Mouse (Mus musculus): ENCODE results near the gene Fcrla. TPM values are rescaled to one million over a fixed set of nuclear protein-coding genes. Genes with fewer than 3 reads are reported as not detected.

The Fcrla gene
- polyA plus RNA-seq, 1 experiment from 2014 or later, result not detected

DNA sequence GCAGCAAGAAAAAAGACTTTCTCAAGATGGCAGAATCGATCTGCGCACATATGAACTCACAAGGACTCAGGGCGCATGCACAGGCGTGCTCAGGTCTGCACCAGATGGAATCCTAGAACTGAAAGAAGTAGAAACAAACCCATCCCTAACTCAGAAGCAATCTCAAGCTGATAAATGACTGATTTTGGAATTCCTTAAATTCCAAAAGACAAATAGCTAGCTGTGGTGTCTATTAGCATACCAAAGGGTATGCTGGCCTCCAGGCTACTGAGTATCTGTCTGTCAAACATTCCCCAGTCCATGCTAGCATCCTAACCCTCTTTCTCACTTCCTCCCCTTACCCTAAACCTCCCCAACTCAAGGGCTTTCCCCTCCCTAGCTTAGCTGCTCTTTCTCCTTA lies 38.1 kb downstream of the Fcrla start:
- ATAC-seq (ENCODE audit: low FRiP score), result no peak

DNA sequence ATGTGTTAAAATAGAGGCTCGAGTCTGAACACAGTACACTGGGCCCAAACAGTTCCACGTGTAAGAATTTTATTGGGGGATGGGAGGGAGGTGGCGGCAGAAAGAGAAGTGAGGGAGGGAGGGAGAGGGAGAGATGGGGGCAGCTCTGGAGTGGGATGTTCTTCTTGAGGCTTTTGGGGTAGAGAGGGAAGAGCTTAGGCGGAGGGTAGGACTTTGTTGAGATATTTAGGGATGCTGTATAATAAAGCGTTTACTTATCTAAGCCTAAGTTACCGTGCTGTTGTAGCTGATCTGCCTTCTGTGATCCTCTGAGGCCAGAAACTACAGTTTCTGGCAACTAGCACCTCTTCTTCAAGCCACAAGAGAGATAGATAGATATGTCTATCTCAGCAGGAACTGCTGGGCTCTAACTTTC lies 41.3 kb downstream of the Fcrla start:
- Histone ChIP-seq H3K27ac (ENCODE audit: low read depth, low read length) (no peak overlapping the region), H3K9ac (ENCODE audit: low read depth, low read length) (no peak overlapping the region), H3K4me3 (ENCODE audit: low read depth, low read length) (no peak overlapping the region), H3K27me3 (ENCODE audit: control insufficient read depth, insufficient read depth, low read length) (no peaks in the 10 kb centered on the region), H3K4me1 (replicated peaks; ENCODE audit: control insufficient read depth, insufficient read depth, low read length) (no peaks in the 10 kb centered on the region), H3K4me2 (replicated peaks; ENCODE audit: low read depth, low read length) (no peak overlapping the region), H3K36me3 (ENCODE audit: control insufficient read depth, insufficient read depth, low read length) (no peaks in the 10 kb centered on the region), H3K9me3 (ENCODE audit: control insufficient read depth, low read length) (no peaks in the 10 kb centered on the region)
- DNase-seq (ENCODE audit: low spot score), result no peak
- no peak for ATAC-seq (ENCODE audit: low FRiP score)
- 62% methylated on average over 6 of the region's 6 CpGs for WGBS

More for the DNA sequence above, 38.1 kb downstream of the Fcrla start:
- H3K36me3 ChIP-seq (ENCODE audit: control insufficient read depth, insufficient read depth, low read length), result no peaks in the 10 kb centered on the region
- H3K27me3 ChIP-seq (ENCODE audit: control insufficient read depth, insufficient read depth, low read length), result no peaks in the 10 kb centered on the region
- H3K9ac ChIP-seq (ENCODE audit: low read depth, low read length), result no peak overlapping the region
- WGBS, result 62% methylated on average over 4 of the region's 4 CpGs
- no peak overlapping the region for H3K4me3 ChIP-seq (ENCODE audit: low read depth, low read length)
- no peaks in the 10 kb centered on the region for H3K9me3 ChIP-seq (ENCODE audit: control insufficient read depth, low read length)
- H3K4me1 ChIP-seq (replicated peaks; ENCODE audit: control insufficient read depth, insufficient read depth, low read length), result no peaks in the 10 kb centered on the region
- H3K4me2 ChIP-seq (replicated peaks; ENCODE audit: low read depth, low read length), result no peak overlapping the region
- DNase-seq (ENCODE audit: low spot score), result no peak
- H3K27ac ChIP-seq (ENCODE audit: low read depth, low read length), result no peak overlapping the region

DNA sequence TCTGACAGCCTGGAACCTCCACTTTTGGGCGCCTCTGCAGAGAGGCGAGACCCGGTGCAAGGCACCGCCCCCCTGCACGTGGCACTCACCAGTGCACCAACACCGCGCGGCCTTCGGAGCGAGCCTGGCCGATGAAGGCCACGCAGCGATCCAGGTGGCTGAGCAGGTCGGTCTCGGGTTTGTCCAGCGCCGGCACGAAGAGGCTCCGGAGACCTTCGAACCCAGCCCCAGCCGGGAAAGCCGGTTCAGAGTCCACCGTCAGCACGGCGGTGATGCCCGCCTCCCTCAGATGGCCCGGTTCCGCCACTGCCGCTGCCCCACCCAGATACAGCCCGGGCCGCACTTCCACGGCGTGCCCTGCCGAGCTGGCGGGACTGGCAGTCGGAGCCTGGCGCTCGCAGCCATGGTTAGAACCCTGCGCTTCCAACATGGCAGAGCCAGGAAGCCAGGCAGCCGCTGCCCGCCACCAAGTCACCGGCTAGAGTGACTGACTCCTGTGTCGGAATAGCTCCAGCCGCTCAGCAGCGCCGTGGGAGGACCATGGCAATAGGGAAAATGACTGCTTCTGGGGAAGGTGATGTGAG lies 42.3 kb downstream of the Fcrla start, which contains the start of the genes Gm26620 and Dusp12:
Gm26620 (plus strand) TSS at position 88 of the 584 bp plus-strand sequence.
Dusp12 (minus strand) TSS at position 563 of the 584 bp plus-strand sequence.
- Histone ChIP-seq H3K9ac (ENCODE audit: low read depth, low read length) (peak within 1 kb of the TSS; percentile 87), H3K27me3 (ENCODE audit: control insufficient read depth, insufficient read depth, low read length) (no peaks in the 10 kb centered on the region), H3K4me2 (replicated peaks; ENCODE audit: low read depth, low read length) (peak within 1 kb of the TSS; percentile 77), H3K27ac (ENCODE audit: low read depth, low read length) (peak within 1 kb of the TSS; percentile 70), H3K4me1 (replicated peaks; ENCODE audit: control insufficient read depth, insufficient read depth, low read length) (no peaks in the 10 kb centered on the region), H3K9me3 (ENCODE audit: control insufficient read depth, low read length) (no peaks in the 10 kb centered on the region), H3K4me3 (ENCODE audit: low read depth, low read length) (peak within 1 kb of the TSS; percentile 96), H3K36me3 (ENCODE audit: control insufficient read depth, insufficient read depth, low read length) (no peaks in the 10 kb centered on the region)
- peak; percentile 90 for ATAC-seq (ENCODE audit: low FRiP score)
- WGBS, result under 1% methylated on average over 37 of the region's 46 CpGs
- peak; percentile 89 for DNase-seq (ENCODE audit: low spot score)

DNA sequence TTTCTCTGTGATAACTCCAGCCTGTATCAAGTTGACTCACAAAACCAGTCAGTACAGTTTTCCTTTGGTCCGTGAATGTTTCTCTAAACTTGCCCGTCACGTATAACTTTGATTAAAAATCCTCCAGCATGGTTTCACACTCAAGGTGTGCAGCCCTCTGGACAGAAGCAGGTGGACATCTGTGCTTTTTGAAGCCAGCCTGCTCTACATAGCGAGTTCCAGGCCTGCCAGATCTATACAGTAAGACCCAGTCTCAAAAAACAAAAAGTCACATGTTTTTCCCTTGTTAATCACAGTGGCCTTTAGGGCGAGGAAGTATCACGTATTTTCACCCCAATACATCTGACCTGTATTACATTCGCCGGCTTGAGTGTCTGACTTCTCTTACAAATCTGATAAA lies 43.0 kb downstream of the Fcrla start:
- no peak for DNase-seq (ENCODE audit: low spot score)
- Histone ChIP-seq H3K9me3 (ENCODE audit: control insufficient read depth, low read length) (no peaks in the 10 kb centered on the region), H3K9ac (ENCODE audit: low read depth, low read length) (peak overlapping the region; percentile 87; the same call in 1 of the 2 replicates), H3K4me1 (replicated peaks; ENCODE audit: control insufficient read depth, insufficient read depth, low read length) (no peaks in the 10 kb centered on the region), H3K36me3 (ENCODE audit: control insufficient read depth, insufficient read depth, low read length) (no peaks in the 10 kb centered on the region), H3K27me3 (ENCODE audit: control insufficient read depth, insufficient read depth, low read length) (no peaks in the 10 kb centered on the region), H3K4me3 (ENCODE audit: low read depth, low read length) (peak overlapping the region; percentile 96), H3K27ac (ENCODE audit: low read depth, low read length) (0 out of 2 replicates have a peak overlapping the region, but pooled peaks have one; percentile 70), H3K4me2 (replicated peaks; ENCODE audit: low read depth, low read length) (peak overlapping the region; percentile 77)
- peak; percentile 26; the same call in 1 of the 2 replicates for ATAC-seq (ENCODE audit: low FRiP score)
- 31% methylated on average over 8 of the region's 8 CpGs for WGBS

DNA sequence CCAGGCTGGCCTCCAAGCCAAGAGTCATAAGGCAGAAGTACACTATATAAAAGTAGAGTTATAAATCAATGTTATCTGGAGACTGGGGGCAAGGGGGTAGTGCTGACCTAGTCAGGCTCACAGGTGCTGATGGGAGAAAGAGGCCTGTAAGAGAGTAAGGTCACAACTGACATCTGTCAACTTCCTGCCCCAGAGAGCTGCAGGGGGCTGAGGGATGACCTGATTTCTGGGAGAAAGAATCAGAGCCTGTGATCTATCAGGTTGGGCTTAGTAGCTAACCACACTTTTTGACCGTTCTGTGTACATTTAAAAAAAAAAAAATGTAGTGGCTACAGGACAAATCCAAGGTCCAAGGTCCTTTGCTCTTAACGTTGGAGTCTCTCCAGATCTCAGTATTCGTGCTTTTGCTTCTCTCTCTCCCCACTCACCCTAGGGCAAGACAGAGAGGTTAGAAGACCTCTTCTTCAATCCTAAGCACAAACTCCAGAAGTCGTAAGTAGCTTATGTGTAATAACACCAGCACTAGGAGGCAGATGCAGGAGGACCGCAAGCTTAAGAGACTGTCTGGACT lies 44.4 kb downstream of the Fcrla start:
- Histone ChIP-seq H3K4me3 (ENCODE audit: low read depth, low read length) (no peak overlapping the region), H3K4me1 (replicated peaks; ENCODE audit: control insufficient read depth, insufficient read depth, low read length) (no peaks in the 10 kb centered on the region), H3K36me3 (ENCODE audit: control insufficient read depth, insufficient read depth, low read length) (no peaks in the 10 kb centered on the region), H3K9me3 (ENCODE audit: control insufficient read depth, low read length) (no peaks in the 10 kb centered on the region), H3K9ac (ENCODE audit: low read depth, low read length) (no peak overlapping the region), H3K4me2 (replicated peaks; ENCODE audit: low read depth, low read length) (no peak overlapping the region), H3K27me3 (ENCODE audit: control insufficient read depth, insufficient read depth, low read length) (no peaks in the 10 kb centered on the region), H3K27ac (ENCODE audit: low read depth, low read length) (no peak overlapping the region)
- DNase-seq (ENCODE audit: low spot score) (no peak), ATAC-seq (ENCODE audit: low FRiP score) (no peak)
- 85% methylated on average over 5 of the region's 5 CpGs for WGBS

DNA sequence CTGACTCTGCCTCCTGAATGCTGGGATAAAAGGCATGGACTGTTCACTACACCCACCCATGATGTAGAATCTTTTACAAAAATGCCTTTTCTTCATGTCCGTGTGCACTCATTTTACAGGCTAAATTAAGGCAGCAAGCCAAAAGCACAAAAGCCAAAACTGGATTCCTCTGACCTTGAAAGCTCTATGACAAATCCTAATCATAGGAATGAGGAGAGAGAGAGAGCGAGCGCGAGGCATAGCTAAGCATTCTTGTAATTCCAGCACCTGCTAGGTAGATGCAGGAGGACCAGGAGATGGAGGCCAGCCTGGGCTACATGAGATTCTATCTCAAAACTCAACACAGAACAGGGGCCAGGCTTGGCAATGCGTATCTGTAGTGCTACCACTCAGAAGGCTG lies 50.5 kb downstream of the Fcrla start:
- no peak for ATAC-seq (ENCODE audit: low FRiP score)
- H3K36me3 ChIP-seq (ENCODE audit: control insufficient read depth, insufficient read depth, low read length), result no peaks in the 10 kb centered on the region
- H3K4me3 ChIP-seq (ENCODE audit: low read depth, low read length), result no peak overlapping the region
- H3K4me2 ChIP-seq (replicated peaks; ENCODE audit: low read depth, low read length), result no peak overlapping the region
- no peaks in the 10 kb centered on the region for H3K4me1 ChIP-seq (replicated peaks; ENCODE audit: control insufficient read depth, insufficient read depth, low read length)
- H3K27ac ChIP-seq (ENCODE audit: low read depth, low read length), result no peak overlapping the region
- 96% methylated on average over 5 of the region's 5 CpGs for WGBS
- H3K27me3 ChIP-seq (ENCODE audit: control insufficient read depth, insufficient read depth, low read length), result no peaks in the 10 kb centered on the region
- no peaks in the 10 kb centered on the region for H3K9me3 ChIP-seq (ENCODE audit: control insufficient read depth, low read length)
- H3K9ac ChIP-seq (ENCODE audit: low read depth, low read length), result no peak overlapping the region
- DNase-seq (ENCODE audit: low spot score), result no peak

DNA sequence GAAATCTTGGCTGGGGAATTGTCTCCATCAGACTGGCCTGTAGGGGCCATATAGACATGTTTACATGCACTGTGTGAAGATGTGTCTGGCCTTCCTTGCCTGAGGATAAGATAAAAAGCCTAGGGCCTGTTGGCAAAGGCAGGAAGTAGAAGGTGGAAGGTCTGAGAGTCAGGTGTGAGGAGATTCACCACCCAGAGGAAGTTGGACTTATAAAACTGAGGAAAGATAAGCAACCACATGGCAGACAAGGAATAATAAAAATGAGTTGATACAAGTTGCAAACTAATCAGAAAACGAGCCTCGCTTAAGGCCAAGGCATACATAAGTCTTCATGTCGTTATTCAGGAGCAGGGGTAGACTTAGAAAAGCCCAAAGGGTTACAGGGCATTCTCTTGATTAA lies 51.7 kb downstream of the Fcrla start:
- H3K27me3 ChIP-seq (ENCODE audit: control insufficient read depth, insufficient read depth, low read length), result no peaks in the 10 kb centered on the region
- WGBS, result 86% methylated on average over 3 of the region's 3 CpGs

DNA sequence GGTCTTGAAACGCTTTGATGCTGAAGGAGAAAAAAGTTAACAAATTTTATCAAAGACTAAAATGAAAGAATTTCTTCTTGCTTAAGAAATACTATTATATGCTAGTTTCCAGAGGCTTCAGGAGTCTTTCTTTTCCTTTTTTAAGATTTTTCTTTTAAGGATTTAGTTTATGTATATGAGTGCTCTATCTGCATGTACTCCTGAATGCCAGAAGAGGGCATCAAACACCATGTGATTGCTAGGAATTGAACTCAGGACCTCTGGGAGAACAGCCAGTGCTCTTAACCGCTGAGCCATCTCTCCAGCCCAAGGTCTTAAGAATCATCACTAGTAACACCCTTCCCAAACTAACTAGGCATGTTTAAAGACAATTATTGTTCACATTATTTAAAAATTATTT lies 55.4 kb downstream of the Fcrla start:
- H3K9ac ChIP-seq (ENCODE audit: low read depth, low read length), result no peak overlapping the region
- no peak overlapping the region for H3K4me3 ChIP-seq (ENCODE audit: low read depth, low read length)
- H3K9me3 ChIP-seq (ENCODE audit: control insufficient read depth, low read length), result no peaks in the 10 kb centered on the region
- no peak overlapping the region for H3K27ac ChIP-seq (ENCODE audit: low read depth, low read length)
- 98% methylated on average over 2 of the region's 2 CpGs for WGBS
- H3K27me3 ChIP-seq (ENCODE audit: control insufficient read depth, insufficient read depth, low read length), result no peaks in the 10 kb centered on the region
- no peaks in the 10 kb centered on the region for H3K36me3 ChIP-seq (ENCODE audit: control insufficient read depth, insufficient read depth, low read length)
- H3K4me2 ChIP-seq (replicated peaks; ENCODE audit: low read depth, low read length), result no peak overlapping the region
- H3K4me1 ChIP-seq (replicated peaks; ENCODE audit: control insufficient read depth, insufficient read depth, low read length), result no peaks in the 10 kb centered on the region
- DNase-seq (ENCODE audit: low spot score) (no peak), ATAC-seq (ENCODE audit: low FRiP score) (no peak)

More for the DNA sequence above, 51.7 kb downstream of the Fcrla start:
- no peak overlapping the region for H3K4me2 ChIP-seq (replicated peaks; ENCODE audit: low read depth, low read length)
- no peaks in the 10 kb centered on the region for H3K9me3 ChIP-seq (ENCODE audit: control insufficient read depth, low read length)
- DNase-seq (ENCODE audit: low spot score) (no peak), ATAC-seq (ENCODE audit: low FRiP score) (no peak)
- H3K36me3 ChIP-seq (ENCODE audit: control insufficient read depth, insufficient read depth, low read length), result no peaks in the 10 kb centered on the region
- H3K9ac ChIP-seq (ENCODE audit: low read depth, low read length), result no peak overlapping the region
- H3K4me1 ChIP-seq (replicated peaks; ENCODE audit: control insufficient read depth, insufficient read depth, low read length), result no peaks in the 10 kb centered on the region
- no peak overlapping the region for H3K27ac ChIP-seq (ENCODE audit: low read depth, low read length)
- no peak overlapping the region for H3K4me3 ChIP-seq (ENCODE audit: low read depth, low read length)

DNA sequence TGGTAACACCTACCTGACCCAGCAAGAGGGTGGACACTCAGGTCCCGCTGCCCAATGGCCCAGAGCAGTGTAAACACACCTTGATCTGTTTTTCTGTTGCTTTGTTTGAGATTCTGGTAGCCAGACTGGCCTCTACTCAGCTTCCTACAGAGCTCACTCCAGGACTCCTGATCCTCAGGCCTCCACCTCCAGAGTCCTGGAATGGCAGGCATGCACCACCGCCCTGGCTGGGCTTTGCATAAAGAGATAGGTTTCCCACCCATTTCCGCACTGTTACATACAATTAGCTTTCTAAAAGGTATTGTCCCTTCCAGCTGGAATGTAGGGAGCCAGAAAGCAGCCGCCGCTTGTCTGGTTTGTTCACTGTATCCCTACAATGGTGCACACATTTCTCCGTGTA lies 56.0 kb downstream of the Fcrla start:
- no peak overlapping the region for H3K27ac ChIP-seq (ENCODE audit: low read depth, low read length)
- no peaks in the 10 kb centered on the region for H3K36me3 ChIP-seq (ENCODE audit: control insufficient read depth, insufficient read depth, low read length)
- H3K4me2 ChIP-seq (replicated peaks; ENCODE audit: low read depth, low read length), result no peak overlapping the region
- no peaks in the 10 kb centered on the region for H3K27me3 ChIP-seq (ENCODE audit: control insufficient read depth, insufficient read depth, low read length)
- DNase-seq (ENCODE audit: low spot score) (no peak), ATAC-seq (ENCODE audit: low FRiP score) (no peak)
- H3K9ac ChIP-seq (ENCODE audit: low read depth, low read length), result no peak overlapping the region
- WGBS, result 92% methylated on average over 6 of the region's 6 CpGs
- H3K9me3 ChIP-seq (ENCODE audit: control insufficient read depth, low read length), result no peaks in the 10 kb centered on the region
- no peaks in the 10 kb centered on the region for H3K4me1 ChIP-seq (replicated peaks; ENCODE audit: control insufficient read depth, insufficient read depth, low read length)
- H3K4me3 ChIP-seq (ENCODE audit: low read depth, low read length), result no peak overlapping the region

Data from hindbrain, embryonic 11.5 days (tissue).